Mouse (Mus musculus): Measurements from ENCODE around the gene Edem3.
A peak's percentile ranks its signal among the peaks of the same experiment; 100 is the strongest.
"Not testable (repeated sequence)": the region's sequence is repeated elsewhere in the genome, so short reads cannot be mapped to it uniquely, and the experiment has no call there.

Gene Edem3

DNA sequence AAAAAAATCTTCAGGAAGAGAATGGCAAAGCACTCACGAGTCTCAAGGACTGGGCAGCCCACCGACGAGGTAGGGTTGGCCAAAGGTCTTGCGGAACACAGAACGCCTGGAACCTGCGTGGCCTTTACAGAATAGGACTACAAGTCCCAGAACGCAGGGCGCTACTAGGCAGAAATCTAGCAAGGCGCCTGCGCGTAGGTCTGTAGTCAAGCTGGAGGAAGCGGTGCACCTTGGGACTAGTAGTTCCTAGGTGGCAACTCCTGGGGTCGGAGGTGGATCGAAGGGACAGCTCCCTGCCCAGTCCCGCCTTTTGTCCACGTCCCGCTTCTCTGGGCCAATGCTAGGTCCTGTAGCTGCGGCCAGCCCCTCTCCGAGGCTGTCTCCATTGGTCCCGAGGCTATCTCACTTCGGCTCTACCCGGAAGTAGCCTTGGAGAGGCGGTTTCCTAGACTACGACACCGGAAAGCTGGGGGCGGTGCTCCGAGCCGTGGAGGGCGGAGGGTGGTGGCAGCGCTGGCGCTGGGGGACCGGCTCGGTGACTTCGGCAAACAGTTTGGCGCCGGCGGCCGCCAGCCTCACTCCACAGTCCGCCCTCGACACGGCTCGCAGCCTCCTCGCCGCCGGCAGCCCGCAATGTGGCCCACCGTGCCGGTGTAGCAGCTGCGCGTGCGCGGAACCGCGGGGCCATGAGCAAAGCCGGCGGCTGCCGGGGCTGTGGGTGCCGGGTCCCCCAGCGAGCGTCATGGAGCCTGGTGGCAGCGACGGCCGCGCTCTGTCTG, at the start of gene Edem3:
Edem3 (plus strand) TSS at position 491 of the 779 bp plus-strand sequence.
- DNase-seq, result peak; percentile 100

DNA sequence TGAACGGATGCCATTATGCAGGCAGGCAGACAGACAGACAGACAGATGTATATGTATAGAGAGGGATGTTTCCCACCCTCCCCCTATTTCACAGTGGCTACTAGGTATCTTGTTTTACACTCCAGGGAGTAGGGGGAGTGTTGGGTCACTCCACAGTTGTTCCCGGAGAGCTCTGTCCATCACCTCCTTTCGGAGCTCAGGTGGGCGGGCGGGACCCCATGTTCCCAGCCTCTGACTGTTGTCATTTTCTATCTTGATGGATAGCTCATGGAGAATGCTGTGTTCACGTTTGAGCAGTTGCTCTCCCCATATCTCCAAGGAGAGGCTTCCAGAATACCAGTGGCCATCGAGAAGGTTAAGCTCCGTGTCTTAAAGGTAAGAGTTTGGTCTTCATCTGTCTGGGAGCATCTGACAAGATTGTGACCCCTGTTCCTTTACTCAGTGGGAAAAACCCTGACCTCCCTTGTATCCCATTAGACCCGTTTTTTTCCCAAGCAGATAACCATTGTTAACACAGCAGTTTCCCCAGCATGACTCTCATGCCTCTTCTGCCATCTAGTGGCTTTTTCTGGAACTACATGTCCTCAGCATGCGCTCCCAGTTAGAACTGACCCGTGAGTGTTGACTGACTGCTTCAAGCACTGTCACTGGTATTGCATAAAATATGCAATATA, 49.3 kb upstream of the Edem3 start:
- peak; percentile 75 for DNase-seq

DNA sequence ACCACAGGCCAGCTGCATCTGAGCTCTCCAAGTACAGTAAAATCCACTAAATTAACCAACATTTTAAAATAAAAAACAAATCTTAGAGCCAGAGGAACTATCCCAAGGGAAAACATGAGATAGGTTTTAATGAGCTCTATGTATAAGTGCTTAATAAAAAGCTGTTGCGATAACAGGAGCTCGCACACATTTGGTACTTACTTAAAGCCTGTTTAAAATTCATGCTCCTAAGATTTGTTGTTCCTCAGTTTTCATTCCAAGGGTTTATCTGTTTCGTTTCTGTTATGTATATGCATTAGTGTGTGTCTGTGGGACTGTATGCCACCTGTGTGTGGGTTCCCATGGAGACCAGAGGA, 48.8 kb upstream of the Edem3 start:
- DNase-seq, result no peak

DNA sequence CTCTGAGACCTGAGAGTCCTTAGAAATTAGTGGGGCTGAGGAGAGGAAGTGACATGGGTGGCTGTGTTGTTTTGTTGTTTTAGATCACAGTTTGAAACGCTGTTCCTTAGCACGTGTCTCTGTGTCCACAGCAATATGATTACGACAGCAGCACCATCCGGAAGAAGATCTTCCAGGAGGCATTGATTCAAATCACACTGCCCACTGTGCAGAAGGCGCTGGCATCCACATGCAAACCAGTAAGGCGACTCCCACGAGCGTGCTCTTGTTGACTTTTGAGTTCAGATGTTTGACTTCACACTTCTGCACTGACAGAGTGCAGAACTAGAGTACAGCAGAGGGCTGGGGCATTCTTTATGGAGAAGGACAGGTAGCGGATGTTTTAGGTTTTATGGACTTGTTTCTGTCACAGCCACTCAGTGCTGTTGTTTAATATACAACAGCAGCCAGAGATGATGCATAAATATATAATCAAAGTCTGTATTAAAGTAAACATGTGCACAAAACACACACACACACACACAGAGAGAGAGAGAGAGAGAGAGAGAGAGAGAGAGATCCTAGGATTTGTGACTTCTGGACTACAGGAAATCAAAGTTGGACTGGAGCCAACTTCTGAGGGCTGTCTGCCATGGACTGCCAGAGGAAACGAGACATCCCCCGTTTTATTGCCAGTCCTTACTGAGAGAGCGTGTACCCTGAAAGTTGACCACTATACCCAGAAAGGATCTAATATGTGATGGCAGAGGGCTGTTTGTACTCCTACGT, 46.0 kb upstream of the Edem3 start:
- no peak for DNase-seq

DNA sequence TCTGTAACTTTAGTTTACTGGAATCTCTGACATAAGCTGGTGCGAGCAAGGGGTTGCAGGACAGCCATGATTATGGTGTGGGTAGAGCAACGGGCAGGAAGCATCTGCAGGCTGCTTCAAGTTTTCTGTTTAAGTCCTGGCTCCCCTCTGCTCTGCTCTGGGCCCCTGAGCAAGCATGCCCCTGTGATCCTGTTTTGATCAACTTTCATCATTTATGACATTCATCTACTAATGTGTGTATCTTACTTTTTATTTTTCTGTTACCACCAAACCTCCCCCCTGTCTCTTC, 45.5 kb upstream of the Edem3 start:
- no peak for DNase-seq

DNA sequence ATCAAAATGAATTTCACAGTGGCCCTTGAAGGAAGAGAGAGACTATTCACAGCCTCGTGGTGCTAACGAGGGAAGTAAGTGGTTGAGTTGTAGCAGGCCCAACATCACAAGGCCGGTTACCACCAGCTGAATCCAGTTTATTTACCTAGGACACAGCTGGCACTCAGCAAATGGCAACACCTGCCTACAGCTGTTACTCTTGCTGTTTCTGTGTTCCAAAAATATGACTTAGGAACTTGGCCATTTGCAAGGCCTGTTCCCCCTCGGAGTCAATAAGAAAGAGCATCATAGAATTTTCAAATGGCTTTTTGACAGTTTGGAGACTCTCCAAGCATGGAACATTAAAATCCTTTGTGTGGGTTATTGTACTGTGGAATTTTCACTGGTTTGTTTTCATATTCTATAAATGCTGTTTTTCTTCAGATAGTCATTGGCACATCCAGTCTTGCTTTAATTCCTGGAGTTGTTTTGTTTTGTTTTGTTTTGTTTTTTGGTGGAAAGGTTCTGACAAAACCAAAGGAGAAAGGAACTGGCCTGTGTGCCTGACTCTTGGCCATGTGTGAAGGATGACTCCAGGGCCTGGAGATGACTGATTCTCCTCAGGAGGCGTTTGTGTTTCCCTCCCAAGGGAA, 44.6 kb upstream of the Edem3 start:
- DNase-seq, result no peak

DNA sequence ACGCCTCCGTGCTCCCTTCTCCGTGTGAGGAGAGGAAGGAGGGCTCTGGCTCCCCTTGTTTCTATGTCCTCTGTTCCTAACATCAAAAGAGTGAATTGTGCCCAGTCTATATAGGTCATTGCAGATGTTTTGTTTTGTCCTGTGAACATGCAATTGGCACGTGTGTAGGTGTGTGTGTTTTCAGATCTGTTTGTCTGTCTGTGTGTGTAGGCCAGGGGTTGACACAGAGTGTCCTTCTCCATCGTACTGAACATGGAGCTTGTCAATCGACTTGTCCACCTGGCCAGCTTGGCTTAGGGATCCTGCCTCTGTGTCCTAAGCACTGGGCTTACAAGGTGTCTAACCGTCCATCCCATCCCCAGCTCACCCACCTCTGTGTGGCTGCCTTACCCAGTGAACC, 44.1 kb upstream of the Edem3 start:
- DNase-seq, result no peak

DNA sequence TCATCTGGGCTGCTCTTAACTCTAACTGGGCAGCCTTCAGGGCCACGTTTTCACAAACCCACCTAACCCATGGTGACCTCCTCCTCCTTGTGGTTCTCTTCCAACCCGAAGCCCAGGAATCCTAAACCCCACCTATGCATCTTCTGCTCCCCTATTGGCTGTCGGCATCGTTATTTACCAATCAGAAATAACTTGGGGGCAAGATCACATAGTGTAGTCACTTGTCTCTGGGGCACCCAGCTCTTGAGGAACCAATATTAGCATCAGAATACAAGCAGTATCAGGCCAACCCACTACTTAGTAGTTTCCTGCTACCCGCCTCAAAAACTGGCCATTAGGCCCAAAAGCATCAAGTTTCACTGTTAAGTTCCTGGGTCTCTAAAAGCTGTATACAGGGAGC, 42.5 kb upstream of the Edem3 start:
- DNase-seq, result no peak

DNA sequence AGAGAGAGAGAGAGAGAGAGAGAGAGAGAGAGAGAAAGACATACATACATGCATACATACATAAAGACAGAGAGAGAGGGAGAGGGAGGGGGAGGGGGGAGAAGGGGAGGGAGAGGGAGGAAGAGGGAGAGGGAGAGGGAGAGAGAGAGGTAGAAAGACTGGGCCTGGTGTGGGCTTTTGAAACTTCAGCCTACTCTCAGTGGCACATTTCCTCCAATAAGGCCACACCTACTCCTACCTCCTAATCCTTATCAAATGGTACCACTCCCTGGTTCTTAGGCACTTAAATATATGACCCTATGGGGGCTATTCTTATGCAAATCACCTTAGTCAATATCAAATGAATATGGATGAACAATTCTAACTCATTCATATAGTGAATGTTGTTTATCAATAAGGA, 41.5 kb upstream of the Edem3 start:
- DNase-seq, result no peak

DNA sequence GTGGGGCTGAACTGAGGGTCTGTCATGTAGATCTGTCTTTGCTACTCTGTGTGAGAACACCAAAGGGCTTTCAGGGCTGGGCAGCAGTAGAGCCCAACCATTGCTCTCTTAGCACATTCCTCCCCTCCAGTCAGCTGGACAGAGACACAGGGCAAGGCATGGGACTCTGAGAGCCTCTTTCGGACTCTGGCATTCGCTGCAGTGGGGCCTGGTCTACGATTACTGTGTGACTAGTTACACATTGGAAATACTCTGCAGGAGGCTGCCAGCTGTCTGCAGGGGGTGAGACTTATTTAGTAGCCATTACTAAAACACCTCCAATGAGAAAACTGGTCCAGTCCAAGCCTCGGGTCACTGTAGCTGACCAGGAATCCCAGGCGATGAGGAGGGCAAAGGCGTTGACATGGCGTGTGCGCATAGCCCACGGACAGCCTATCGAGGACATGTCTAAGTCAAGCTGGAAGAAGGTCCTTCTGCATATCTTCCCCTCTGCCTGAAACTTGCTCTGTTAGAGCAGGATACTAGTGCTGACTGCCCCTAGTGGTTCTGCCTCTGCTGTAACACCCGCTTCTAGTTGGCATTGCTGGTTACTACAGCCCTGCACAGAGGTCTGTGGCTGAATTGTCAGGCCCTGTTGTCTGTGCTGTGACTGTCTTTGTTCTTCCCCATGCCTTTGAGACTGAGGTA, 39.0 kb upstream of the Edem3 start:
- DNase-seq, result no peak

DNA sequence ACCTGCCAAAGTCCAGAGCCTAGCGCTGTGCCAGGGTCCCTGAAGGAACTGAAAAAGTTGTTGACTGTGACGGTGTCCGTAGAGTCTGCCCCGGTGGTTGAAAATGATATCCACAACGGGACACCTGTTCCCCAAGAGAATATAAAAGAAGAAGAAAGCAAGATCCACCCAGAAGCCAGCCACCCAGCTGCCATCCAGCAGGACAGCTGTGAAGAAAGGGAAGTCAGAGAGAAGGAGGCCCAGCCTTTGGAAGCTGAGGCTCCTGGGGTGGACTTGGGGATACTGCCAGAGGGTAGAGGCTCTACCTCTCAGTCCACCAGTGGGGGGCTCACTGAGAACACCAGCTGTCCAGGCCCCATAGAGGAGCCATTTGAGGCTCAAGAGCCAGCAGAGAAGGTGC, 37.5 kb upstream of the Edem3 start:
- DNase-seq, result no peak

DNA sequence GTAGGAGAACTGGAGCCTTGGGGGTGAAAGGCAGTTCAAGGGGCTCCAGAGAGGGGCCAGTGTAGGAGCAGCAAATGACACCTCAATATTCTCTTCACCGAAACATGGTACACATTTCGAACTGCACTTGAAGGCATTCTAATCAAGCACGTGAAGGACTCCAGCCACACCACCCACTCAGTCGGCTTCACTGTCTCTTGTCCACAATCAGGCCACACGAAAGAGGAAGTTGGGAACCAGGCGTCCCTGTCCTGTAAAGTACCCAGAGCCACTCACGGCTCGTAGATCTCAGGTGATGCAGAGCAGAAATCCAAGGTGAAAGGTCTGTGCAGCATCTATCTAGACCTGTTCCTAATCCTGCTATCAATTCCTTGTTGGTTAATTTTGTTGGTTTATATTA, 36.6 kb upstream of the Edem3 start:
- DNase-seq, result no peak

DNA sequence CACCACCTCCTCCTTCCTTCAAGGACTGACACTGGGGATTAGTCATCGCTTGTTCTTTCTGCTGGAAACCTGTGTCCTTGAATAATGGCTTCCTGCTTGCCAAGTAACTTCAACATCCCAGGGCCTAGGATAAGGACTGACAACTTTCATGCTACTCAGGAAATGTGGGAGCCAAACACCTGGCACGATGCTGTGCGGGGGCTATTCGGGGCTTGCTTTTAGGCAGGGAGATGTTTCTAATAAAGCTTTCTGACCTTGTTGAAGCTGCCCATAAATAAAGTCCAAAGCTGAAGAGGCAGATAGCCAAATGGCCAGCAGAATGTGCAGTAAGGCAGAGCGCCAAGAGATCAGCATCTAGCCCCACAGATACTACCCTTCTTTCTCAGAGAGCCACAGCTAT, 35.3 kb upstream of the Edem3 start:
- DNase-seq, result no peak

DNA sequence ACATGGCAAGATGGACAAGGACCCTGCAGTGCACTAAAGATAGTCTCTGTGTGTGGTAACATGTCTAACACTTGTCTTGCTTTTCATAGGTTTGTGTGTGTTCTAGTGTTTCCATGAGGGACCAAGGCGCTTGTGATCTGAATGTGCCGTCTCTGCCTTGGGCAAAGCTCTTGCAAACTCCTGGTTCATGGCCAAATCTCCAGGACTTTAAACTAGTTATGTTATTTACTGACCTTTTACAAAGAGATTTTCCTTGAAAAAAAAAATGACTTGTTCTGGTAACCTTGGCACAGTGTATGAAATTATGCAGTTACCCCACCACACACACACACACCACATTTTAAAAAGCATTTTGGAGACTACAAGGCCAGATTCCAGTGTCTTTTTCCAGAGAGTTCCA, 34.6 kb upstream of the Edem3 start:
- DNase-seq, result no peak

DNA sequence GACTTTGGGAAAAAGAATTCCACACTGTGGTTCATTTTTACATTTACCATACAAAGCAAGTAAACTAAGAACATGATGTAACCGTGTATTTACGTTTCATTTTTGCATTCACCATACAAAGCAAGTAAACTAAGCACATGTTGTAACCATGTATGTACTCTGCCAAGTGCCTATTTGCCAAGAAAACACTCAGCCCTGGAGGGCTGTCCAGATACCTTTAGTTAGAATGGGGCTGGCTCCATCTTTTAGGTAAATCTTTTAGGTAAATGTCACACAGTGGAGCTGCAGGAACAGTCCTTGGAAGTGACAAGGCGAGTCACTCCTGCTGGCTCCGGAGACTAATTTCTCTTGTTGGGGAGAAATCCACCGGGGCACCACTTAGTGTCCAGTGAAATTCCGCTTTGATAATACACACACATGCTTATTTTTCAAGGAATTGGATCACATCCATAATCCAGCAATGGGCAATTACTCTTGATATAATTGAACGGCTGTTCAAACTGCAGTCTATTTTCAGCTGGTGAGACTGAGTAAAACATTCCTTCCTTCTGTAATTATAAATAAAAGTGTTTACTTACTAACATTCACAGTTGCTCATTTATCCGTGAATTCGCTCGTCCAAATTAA, 33.7 kb upstream of the Edem3 start:
- no peak for DNase-seq

DNA sequence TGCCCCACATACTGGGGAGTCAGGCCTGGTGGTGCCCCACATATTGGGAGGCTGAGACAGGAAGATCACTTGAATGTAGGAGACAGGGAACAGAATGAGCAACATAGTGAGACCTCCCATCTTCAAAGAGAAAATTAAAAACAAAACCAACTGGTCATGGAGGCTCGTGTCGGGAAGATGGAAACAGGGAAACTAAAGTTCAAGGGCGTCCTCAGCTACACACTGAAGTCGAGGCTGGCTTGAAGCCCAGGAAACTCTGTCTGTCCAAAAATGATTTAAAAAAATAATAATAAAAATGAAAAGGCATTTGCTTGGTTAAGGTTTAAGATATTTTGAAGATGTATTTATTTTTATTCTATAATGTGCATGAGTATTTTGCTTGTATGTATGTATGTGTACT, 31.4 kb upstream of the Edem3 start:
- DNase-seq, result no peak

DNA sequence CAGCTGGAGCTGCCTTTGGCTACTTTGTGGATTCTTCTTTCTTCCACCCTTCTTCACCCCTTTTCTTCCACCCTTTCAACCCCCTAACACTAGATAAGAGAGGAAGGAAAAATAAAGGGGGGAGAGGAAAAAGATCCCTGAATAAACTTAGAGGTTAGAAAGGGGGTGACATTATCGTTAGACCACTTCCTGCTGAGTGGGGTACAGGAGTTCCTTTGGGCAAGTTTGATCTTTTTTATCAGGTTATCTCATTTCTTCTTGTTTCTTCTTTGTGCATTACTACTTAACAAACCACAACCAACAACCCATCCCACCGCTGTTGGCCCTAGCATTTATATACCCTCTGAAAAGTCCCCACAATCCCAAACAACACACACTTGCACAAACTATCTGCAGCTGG, 29.6 kb upstream of the Edem3 start:
- DNase-seq, result no peak

DNA sequence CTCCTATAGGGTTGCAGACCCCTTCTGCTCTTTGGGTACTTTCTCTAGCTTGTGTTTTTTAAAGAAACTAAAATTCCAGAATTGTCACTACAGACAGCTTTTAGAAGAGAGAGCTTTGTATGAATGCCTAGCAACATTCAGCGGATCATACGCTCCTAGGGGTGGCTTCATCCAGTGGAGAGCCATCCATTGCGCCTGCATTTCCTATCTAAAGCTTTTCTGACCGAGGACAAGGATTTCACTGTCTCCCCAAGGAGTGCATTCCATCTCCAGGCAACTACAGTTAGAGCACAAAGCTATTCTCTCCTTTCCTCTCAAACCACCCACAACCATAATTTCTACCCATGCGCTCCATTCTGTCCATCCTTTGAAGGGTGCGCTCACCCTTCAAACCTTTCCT, 28.8 kb upstream of the Edem3 start:
- no peak for DNase-seq

DNA sequence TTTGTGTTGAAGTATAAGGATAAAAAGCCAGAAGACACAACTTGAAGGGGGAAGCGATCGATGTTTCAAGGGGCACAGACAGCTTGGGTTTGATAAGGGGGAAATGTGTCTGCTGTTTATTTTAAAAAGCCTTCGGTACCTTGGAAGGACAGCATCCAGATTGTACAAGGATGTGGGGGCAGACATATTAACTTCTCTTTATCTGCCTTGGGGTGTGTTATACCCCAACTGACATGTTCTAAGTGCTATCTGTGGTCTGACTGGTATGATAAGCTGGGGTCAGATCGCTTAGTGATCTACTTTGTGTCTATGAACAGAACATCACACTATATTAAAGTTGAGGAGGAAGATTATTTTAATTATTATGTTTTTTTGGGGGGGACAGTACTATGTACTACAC, 27.0 kb upstream of the Edem3 start:
- no peak for DNase-seq

DNA sequence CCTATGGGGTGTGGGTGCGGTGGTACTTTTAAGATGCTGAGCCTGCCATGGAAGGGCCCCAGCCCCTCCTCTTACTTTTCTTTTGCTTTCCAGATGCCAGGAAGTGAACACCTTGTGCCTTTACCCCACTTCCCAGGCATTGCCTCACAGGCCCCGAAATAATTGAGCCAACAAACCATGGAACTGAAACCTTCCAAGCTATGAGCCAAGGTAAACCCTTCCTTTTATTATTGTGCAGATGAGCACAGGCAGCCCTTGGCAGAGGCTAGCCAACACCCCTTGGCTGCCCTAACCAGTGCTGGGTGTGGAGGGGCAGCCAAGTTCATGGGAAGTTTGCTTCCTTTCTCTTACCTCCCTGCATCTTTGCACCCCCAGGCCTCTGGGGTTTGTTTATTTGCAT, 18.0 kb upstream of the Edem3 start:
- DNase-seq, result no peak

DNA sequence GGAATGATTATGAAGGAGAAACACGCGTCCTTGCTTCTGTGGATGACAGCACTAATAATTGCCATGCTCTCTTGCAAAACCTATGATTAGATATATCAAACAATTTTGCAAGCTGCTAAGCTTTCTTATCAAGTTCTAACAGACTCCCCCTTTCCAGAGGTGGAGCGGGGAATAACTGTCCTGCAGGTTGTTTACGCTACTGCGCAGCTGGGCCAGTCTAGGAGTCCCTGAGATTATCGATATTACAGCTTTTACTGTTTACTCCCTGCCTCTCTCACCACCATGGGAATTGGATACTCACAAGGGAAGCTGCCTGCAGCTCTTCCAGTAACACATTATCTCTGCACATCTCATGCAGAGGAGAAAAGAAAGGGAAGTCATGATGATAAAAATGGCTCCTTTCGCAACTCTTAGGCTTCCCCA, 14.0 kb upstream of the Edem3 start:
- no peak for DNase-seq

DNA sequence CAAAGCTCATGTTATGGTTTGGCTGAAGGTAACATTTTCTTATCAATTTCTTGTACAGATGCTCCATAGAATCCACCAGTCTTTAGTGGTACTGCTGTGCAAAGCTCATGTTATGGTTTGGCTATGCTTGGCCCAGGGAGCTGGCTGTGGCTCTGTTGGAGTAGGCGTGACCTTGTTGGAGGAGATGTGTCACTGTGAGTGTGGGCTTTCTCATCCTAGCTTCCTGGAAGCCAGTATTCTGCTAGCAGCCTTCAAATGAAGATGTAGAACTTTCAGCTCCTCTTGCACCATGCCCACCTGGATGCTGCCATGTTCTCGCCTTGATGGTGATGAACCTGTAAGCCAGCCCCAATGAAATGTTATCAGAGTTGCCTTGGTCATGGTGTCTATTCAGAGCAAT, 5.3 kb upstream of the Edem3 start:
- DNase-seq, result not testable (repeated sequence)

DNA sequence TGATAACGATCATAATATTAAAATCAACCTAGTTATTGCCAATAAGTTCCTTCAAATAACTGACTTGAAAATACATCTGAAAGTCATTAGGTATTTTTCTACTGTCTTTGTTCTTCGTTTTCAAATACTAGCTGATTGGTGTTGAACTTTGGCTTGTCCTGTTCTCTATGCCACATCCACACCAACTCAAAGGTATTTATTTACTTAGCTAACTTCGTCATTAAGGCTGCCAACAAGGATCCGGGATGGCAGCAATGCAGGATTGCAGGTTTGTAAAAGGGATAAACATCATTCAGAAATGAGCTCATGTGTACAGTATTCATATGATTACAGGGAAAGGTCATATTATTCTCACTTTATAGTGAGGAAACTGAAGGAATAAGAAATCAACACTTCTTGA, 2.2 kb upstream of the Edem3 start:
- DNase-seq, result no peak

Measured in right cerebral cortex, adult 18-20 months (tissue).